ENCODE assay signal across 13 mouse cellular contexts in the genomic region with DNA sequence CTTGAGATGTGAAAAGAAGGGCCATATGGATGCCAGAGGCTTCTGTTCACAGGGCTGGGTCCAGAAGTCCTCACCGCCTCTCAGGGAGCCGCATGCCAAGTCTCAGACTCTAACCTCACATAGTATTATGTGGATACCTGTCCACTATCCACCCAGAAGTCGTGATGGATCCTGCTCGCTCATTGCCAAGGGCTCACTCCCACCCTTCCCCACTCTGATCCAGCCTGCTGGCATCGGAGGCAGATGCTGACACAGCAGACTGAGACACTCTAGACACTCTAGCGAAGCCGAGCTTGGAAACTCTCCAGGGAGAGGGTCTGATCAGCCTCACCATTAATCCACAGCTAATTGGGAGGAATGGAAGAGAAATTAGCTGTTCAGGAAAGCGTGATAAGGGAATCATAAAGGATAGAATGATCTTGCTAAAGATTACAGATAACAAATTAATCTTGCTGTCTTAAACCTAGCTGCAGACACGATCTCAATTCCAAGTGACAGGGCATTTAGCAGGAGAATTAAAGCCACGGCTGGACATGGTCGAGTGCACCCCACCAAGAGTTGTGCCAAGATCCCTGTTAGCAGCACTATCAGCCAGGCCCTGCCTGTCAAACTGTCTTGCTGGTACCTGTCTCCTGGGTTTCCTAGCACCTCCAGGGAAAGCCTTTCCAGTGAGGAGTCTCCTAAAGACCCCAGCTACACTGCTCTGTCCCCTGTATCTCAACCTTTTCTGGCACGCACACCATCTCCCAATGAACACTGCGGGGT. TPM values are rescaled to one million over a fixed set of nuclear protein-coding genes. Genes with fewer than 3 reads are reported as not detected.
DNase-seq lines count a peak whose midpoint lies in the region; ATAC-seq and TF ChIP-seq lines count a peak whose summit lies in the region.
"Had no signal": no experiment of that assay in that cellular context is flagged by ENCODE, and none has a peak within 500 bp of the region (broad histone marks: within the 10 kb centered on the region; RNA-seq: fewer than 3 reads in every experiment).

No protein-coding gene starts in this region.

- TF ChIP-seq CTCF in lung, embryonic 14.5 days (IDR thresholded peaks at IDR 0.05; ENCODE audit: low read depth), result no peak
- no peak for TF ChIP-seq CTCF in liver, postnatal 0 days (IDR thresholded peaks at IDR 0.05; ENCODE audit: low read depth)

- no peak overlapping the region for H3K9ac ChIP-seq in forebrain, embryonic 11.5 days (ENCODE audit: low read length)
- no peak overlapping the region for H3K9ac ChIP-seq in lung, embryonic 14.5 days
- no peak overlapping the region for H3K9ac ChIP-seq in hindbrain, embryonic 16.5 days (ENCODE audit: low read depth, low read length)
- H3K9ac ChIP-seq in liver, postnatal 0 days (replicated peaks), result no peak overlapping the region
- H3K9ac ChIP-seq: heart, embryonic 15.5 days; liver, embryonic 14.5 days had no signal

- H3K4me1 ChIP-seq in forebrain, embryonic 11.5 days (replicated peaks; ENCODE audit: control insufficient read depth, insufficient read depth, low read length), result no peaks in the 10 kb centered on the region
- peaks cover 9% of the 10 kb centered on the region; the same call in 1 of the 2 replicates for H3K4me1 ChIP-seq in forebrain, embryonic 10.5 days
- H3K4me1 ChIP-seq in lung, embryonic 14.5 days (ENCODE audit: insufficient read depth), result 0 out of 2 replicates have a peak, but pooled peaks cover 3% of the 10 kb centered on the region
- H3K4me1 ChIP-seq in hindbrain, embryonic 16.5 days (ENCODE audit: control insufficient read depth, insufficient read depth, low read depth, low read length), result peaks cover 29% of the 10 kb centered on the region
- no peaks in the 10 kb centered on the region for H3K4me1 ChIP-seq in liver, postnatal 0 days (ENCODE audit: insufficient read depth)

- no peak for DNase-seq in forebrain, embryonic 11.5 days (ENCODE audit: low spot score)
- no peak for DNase-seq in forebrain, embryonic 10.5 days (ENCODE audit: extremely low spot score, low spot score)
- DNase-seq in lung, embryonic 14.5 days, result peak; percentile 71
- DNase-seq in lung, postnatal 4 days, result no peak
- peak; percentile 62 for DNase-seq in retina, postnatal 7 days (ENCODE audit: low read depth, low spot score)
- no peak for DNase-seq in T-cell, adult 2 months (ENCODE audit: low spot score)
- DNase-seq in liver, postnatal 0 days, result no peak
- DNase-seq: adrenal gland, postnatal 14 days; gastrocnemius, postnatal 10 days had no signal

- no peak overlapping the region for H3K4me2 ChIP-seq in forebrain, embryonic 11.5 days (ENCODE audit: low read depth, low read length, severe bottlenecking)
- no peak overlapping the region for H3K4me2 ChIP-seq in lung, embryonic 14.5 days
- no peak overlapping the region for H3K4me2 ChIP-seq in hindbrain, embryonic 16.5 days (ENCODE audit: low read length)
- H3K4me2 ChIP-seq in liver, postnatal 0 days (ENCODE audit: low read depth, low read length), result no peak overlapping the region
- H3K4me2 ChIP-seq: heart, embryonic 15.5 days had no signal

- no peak overlapping the region for H3K4me3 ChIP-seq in forebrain, embryonic 11.5 days (ENCODE audit: low read depth, low read length)
- no peak overlapping the region for H3K4me3 ChIP-seq in forebrain, embryonic 10.5 days
- H3K4me3 ChIP-seq in lung, embryonic 14.5 days (ENCODE audit: low read depth, low read length), result no peak overlapping the region
- H3K4me3 ChIP-seq in hindbrain, embryonic 16.5 days (ENCODE audit: low read length), result no peak overlapping the region
- no peak overlapping the region for H3K4me3 ChIP-seq in liver, postnatal 0 days (ENCODE audit: low read depth, low read length)
- H3K4me3 ChIP-seq: heart, embryonic 15.5 days had no signal

- peak; percentile 42; the same call in 1 of the 2 replicates for ATAC-seq in forebrain, embryonic 11.5 days (replicated peaks; ENCODE audit: low FRiP score)
- ATAC-seq in lung, embryonic 14.5 days (ENCODE audit: insufficient read depth), result peak; percentile 36; the same call in 1 of the 2 replicates
- peak; percentile 70 for ATAC-seq in hindbrain, embryonic 16.5 days
- ATAC-seq in liver, postnatal 0 days, result no peak
- ATAC-seq: intestine, embryonic 16.5 days had no signal

- no peaks in the 10 kb centered on the region for H3K36me3 ChIP-seq in forebrain, embryonic 11.5 days (ENCODE audit: control insufficient read depth, insufficient read depth, low read length)
- H3K36me3 ChIP-seq in forebrain, embryonic 10.5 days (replicated peaks), result peaks cover 19% of the 10 kb centered on the region
- 0 out of 2 replicates have a peak, but pooled peaks cover 2% of the 10 kb centered on the region for H3K36me3 ChIP-seq in lung, embryonic 14.5 days (ENCODE audit: insufficient read depth)
- 0 out of 2 replicates have a peak, but pooled peaks cover 10% of the 10 kb centered on the region for H3K36me3 ChIP-seq in hindbrain, embryonic 16.5 days (ENCODE audit: control insufficient read depth, insufficient read depth, low read length)
- no peaks in the 10 kb centered on the region for H3K36me3 ChIP-seq in liver, postnatal 0 days (replicated peaks; ENCODE audit: insufficient read depth, low read length)

- 70% methylated on average over 13 of the region's 13 CpGs for WGBS in forebrain, embryonic 11.5 days
- WGBS in forebrain, embryonic 10.5 days, result 78% methylated on average over 13 of the region's 13 CpGs
- 53% methylated on average over 13 of the region's 13 CpGs for WGBS in lung, embryonic 14.5 days
- WGBS in hindbrain, embryonic 16.5 days, result 45% methylated on average over 13 of the region's 13 CpGs
- WGBS in liver, postnatal 0 days (ENCODE audit: insufficient replicate concordance), result 71% methylated on average over 13 of the region's 13 CpGs

- TF ChIP-seq EP300 in liver, postnatal 0 days (IDR thresholded peaks at IDR 0.05; ENCODE audit: low read depth), result no peak

- H3K27ac ChIP-seq in forebrain, embryonic 11.5 days (ENCODE audit: low read depth, low read length), result no peak overlapping the region
- no peak overlapping the region for H3K27ac ChIP-seq in forebrain, embryonic 10.5 days
- H3K27ac ChIP-seq in lung, embryonic 14.5 days (ENCODE audit: low read depth), result no peak overlapping the region
- H3K27ac ChIP-seq in hindbrain, embryonic 16.5 days (ENCODE audit: low read depth, low read length), result no peak overlapping the region
- no peak overlapping the region for H3K27ac ChIP-seq in liver, postnatal 0 days (ENCODE audit: low read depth)
- H3K27ac ChIP-seq: heart, embryonic 15.5 days; liver, embryonic 14.5 days had no signal

- H3K9me3 ChIP-seq in forebrain, embryonic 11.5 days (ENCODE audit: control insufficient read depth, low read length), result no peaks in the 10 kb centered on the region
- H3K9me3 ChIP-seq in forebrain, embryonic 10.5 days, result peaks cover 12% of the 10 kb centered on the region
- H3K9me3 ChIP-seq in lung, embryonic 14.5 days (ENCODE audit: low read depth, low read length), result peaks cover 11% of the 10 kb centered on the region; the same call in 1 of the 2 replicates
- no peaks in the 10 kb centered on the region for H3K9me3 ChIP-seq in hindbrain, embryonic 16.5 days (ENCODE audit: control insufficient read depth, low read length)
- no peaks in the 10 kb centered on the region for H3K9me3 ChIP-seq in liver, postnatal 0 days (ENCODE audit: low read length)

- no peaks in the 10 kb centered on the region for H3K27me3 ChIP-seq in forebrain, embryonic 11.5 days (ENCODE audit: control insufficient read depth, insufficient read depth, low read length)
- no peaks in the 10 kb centered on the region for H3K27me3 ChIP-seq in forebrain, embryonic 10.5 days (ENCODE audit: poor library complexity, severe bottlenecking)
- H3K27me3 ChIP-seq in lung, embryonic 14.5 days (ENCODE audit: insufficient read depth, low read length), result no peaks in the 10 kb centered on the region
- H3K27me3 ChIP-seq in hindbrain, embryonic 16.5 days (replicated peaks; ENCODE audit: control insufficient read depth, insufficient read depth, low read length), result no peaks in the 10 kb centered on the region; the same call in 1 of the 2 replicates
- no peaks in the 10 kb centered on the region for H3K27me3 ChIP-seq in liver, postnatal 0 days (ENCODE audit: insufficient read depth, low read length)
- H3K27me3 ChIP-seq: heart, embryonic 15.5 days had no signal

RNA-seq across cellular contexts. Expression of a gene that starts 21.6 kb away (rescaled TPM):
- polyA plus RNA-seq in forebrain, embryonic 11.5 days (2014; fragmentation: Nextera tagmentation; extraction: Ambion mirVana), result 3.0 and 3.6 TPM in 2 replicates
- 2.4 and 3.7 TPM in 2 replicates for polyA plus RNA-seq in forebrain, embryonic 10.5 days (2016; fragmentation: Nextera tagmentation; extraction: Ambion mirVana)
- polyA plus RNA-seq in lung, embryonic 14.5 days (2014; fragmentation: Nextera tagmentation; extraction: Ambion mirVana), result 3.6 and 4.2 TPM in 2 replicates
- polyA plus RNA-seq in hindbrain, embryonic 16.5 days (2015; fragmentation: Nextera tagmentation; extraction: Ambion mirVana), result 19.1 and 20.4 TPM in 2 replicates
- 0.02 and 0.08 TPM in 2 replicates for polyA plus RNA-seq in liver, postnatal 0 days (2015; fragmentation: Nextera tagmentation; extraction: Ambion mirVana)

RNA-seq across cellular contexts. Expression of a gene that starts 36.9 kb away (rescaled TPM):
- 0.28 and 0.39 TPM in 2 replicates for polyA plus RNA-seq in forebrain, embryonic 11.5 days (2014; fragmentation: Nextera tagmentation; extraction: Ambion mirVana)
- polyA plus RNA-seq in forebrain, embryonic 10.5 days (2016; fragmentation: Nextera tagmentation; extraction: Ambion mirVana), result not detected in 2 replicates
- polyA plus RNA-seq in lung, embryonic 14.5 days (2014; fragmentation: Nextera tagmentation; extraction: Ambion mirVana), result 0.07 and 0.18 TPM in 2 replicates
- polyA plus RNA-seq in hindbrain, embryonic 16.5 days (2015; fragmentation: Nextera tagmentation; extraction: Ambion mirVana), result 8.7 and 9.7 TPM in 2 replicates
- not detected in 2 replicates for polyA plus RNA-seq in liver, postnatal 0 days (2015; fragmentation: Nextera tagmentation; extraction: Ambion mirVana)
- polyA plus RNA-seq: intestine, embryonic 16.5 days; liver, embryonic 14.5 days had no signal

RNA-seq across cellular contexts. Expression of a gene that starts 58.6 kb away (rescaled TPM):
- not detected in 2 replicates for polyA plus RNA-seq in forebrain, embryonic 11.5 days (2014; fragmentation: Nextera tagmentation; extraction: Ambion mirVana)
- 0.46 and 0.54 TPM in 2 replicates for polyA plus RNA-seq in forebrain, embryonic 10.5 days (2016; fragmentation: Nextera tagmentation; extraction: Ambion mirVana)
- polyA plus RNA-seq in lung, embryonic 14.5 days (2014; fragmentation: Nextera tagmentation; extraction: Ambion mirVana), result not detected in 2 replicates
- not detected in 2 replicates for polyA plus RNA-seq in hindbrain, embryonic 16.5 days (2015; fragmentation: Nextera tagmentation; extraction: Ambion mirVana)
- not detected in 2 replicates for polyA plus RNA-seq in liver, postnatal 0 days (2015; fragmentation: Nextera tagmentation; extraction: Ambion mirVana)
- polyA plus RNA-seq: heart, embryonic 15.5 days; intestine, embryonic 16.5 days; liver, embryonic 14.5 days had no signal

Comparison
In these comparisons a context has a peak if more than half of its experiments do, and no peak if none do; other contexts are left out.
1. DNase-seq: peak in lung, embryonic 14.5 days (single experiment) and retina, postnatal 7 days (single experiment); none in forebrain, embryonic 11.5 days (single experiment), forebrain, embryonic 10.5 days (single experiment), lung, postnatal 4 days (0 of 2), T-cell, adult 2 months (single experiment) and liver, postnatal 0 days (single experiment).